Mouse (Mus musculus) heart, adult 2 months (tissue): ENCODE results near the gene Amigo3. TPM values are rescaled to one million over a fixed set of nuclear protein-coding genes. Genes with fewer than 3 reads are reported as not detected.
A peak's percentile ranks its signal among the peaks of the same experiment; 100 is the strongest.

Experiments
- DNase-seq, 2 experiments: peaks; one replicate each; pipeline ENCODE4 v3.0.0; 2021
- H3K27ac ChIP-seq: fragments of 200-600 bp; 2 replicates; pipeline ENCODE4 v1.8.1; 2022
- H3K27me3 ChIP-seq: fragments of 200-500 bp; 2 replicates; pipeline ENCODE4 v1.6.1; 2012; ENCODE audit warnings: mild to moderate bottlenecking, low read length, inconsistent platforms, mixed read lengths; ENCODE audit not compliant: control insufficient read depth, insufficient read depth
- H3K36me3 ChIP-seq: fragments of 200-500 bp; 2 replicates; pipeline ENCODE4 v1.6.1; 2012; ENCODE audit warnings: low read length, inconsistent platforms; ENCODE audit not compliant: control insufficient read depth, insufficient read depth
- H3K4me1 ChIP-seq: fragments of 200-500 bp; 2 replicates; pipeline ENCODE4 v1.6.1; 2011; ENCODE audit warnings: low read length; ENCODE audit not compliant: control insufficient read depth, insufficient read depth
- H3K4me3 ChIP-seq: fragments of 200-600 bp; 2 replicates; pipeline ENCODE4 v1.8.1; 2022
- H3K79me2 ChIP-seq: fragments of 200-500 bp; replicated peaks from 2 replicates; pipeline ENCODE4 v1.6.1; 2012; ENCODE audit warnings: mild to moderate bottlenecking, inconsistent platforms, low read length, moderate library complexity, mixed read lengths; ENCODE audit not compliant: control insufficient read depth, insufficient read depth
- H3K9ac ChIP-seq: fragments of 200-500 bp; 2 replicates; pipeline ENCODE4 v1.6.1; 2012; ENCODE audit warnings: low read depth, mild to moderate bottlenecking, control low read depth, inconsistent platforms, low read length, mixed read lengths
- CTCF ChIP-seq: fragments of 200-600 bp; IDR thresholded peaks from 2 replicates; pipeline ENCODE4 v1.8.1; 2022; ENCODE audit warnings: antibody characterized with exemption, mild to moderate bottlenecking, moderate library complexity
- EP300 ChIP-seq: fragments of 200-500 bp; IDR thresholded peaks from 2 replicates; pipeline ENCODE4 v1.6.1; 2011; ENCODE audit warnings: low read depth, low read length, control low read depth; ENCODE audit not compliant: insufficient read depth
- POLR2A ChIP-seq: fragments of 200-500 bp; IDR thresholded peaks from 2 replicates; pipeline ENCODE4 v1.6.1; 2011; ENCODE audit warnings: mild to moderate bottlenecking, low read depth, low read length, control low read depth; ENCODE audit not compliant: insufficient read depth
- WGBS: fragments of 180-500 bp; shearing (Covaris S2); methylation state at CpG from one replicate; pipeline ENCODE4 v1.1.7; 2018; 5-methylcytosine and 5-hydroxymethylcytosine counted together
- intact Hi-C: fragments of 180-260 bp; cut with DNase I; formaldehyde crosslinking; loops from one replicate; pipeline ENCODE4 v1.15.1; 2025
- microRNA-seq, 2 experiments: library from miRNA; unstranded; fragments of <30 nt; microRNA quantifications; one replicate each; pipeline ENCODE4 v1.2.0; 2021
- polyA plus RNA-seq: library from polyadenylated mRNA; depleted of rRNA; stranded (reverse); fragments of >200 nt; gene quantifications from 2 replicates; pipeline ENCODE4 v1.2.3, GENCODE M21; 2012; rRNA removed
- total RNA-seq, 2 experiments: library from RNA; stranded (reverse); gene quantifications; 2 replicates each; pipeline ENCODE4 v1.2.3; 2021

Gene Amigo3
- total and polyA plus RNA-seq, 3 experiments, result 1.5 to 3.1 (median 2.0) TPM

GRCm38 (mm10) chr9:108094998-108095411, 42.0 kb downstream of the Amigo3 start:
- DNase-seq, result peak in 1 of 2 experiments; percentile 56
- no peaks in the 10 kb centered on the region for H3K36me3 ChIP-seq
- WGBS, result under 1% methylated on average over 16 of the region's 16 CpGs
- intact Hi-C loops, result loop anchor here (1.0 kb wide), 4 partner anchors 41 to 189 kb away; no protein-coding TSS in a partner anchor
- H3K27ac ChIP-seq, result peak overlapping the region; percentile 67
- peak overlapping the region; percentile 83 for H3K4me3 ChIP-seq
- no peaks in the 10 kb centered on the region for H3K27me3 ChIP-seq
- H3K9ac ChIP-seq, result peak overlapping the region; percentile 36
- no peaks in the 10 kb centered on the region for H3K79me2 ChIP-seq
- H3K4me1 ChIP-seq, result peaks cover 3% of the 10 kb centered on the region
- TF ChIP-seq CTCF, result no peak
- TF ChIP-seq EP300, result no peak
- TF ChIP-seq POLR2A, result no peak

DNA sequence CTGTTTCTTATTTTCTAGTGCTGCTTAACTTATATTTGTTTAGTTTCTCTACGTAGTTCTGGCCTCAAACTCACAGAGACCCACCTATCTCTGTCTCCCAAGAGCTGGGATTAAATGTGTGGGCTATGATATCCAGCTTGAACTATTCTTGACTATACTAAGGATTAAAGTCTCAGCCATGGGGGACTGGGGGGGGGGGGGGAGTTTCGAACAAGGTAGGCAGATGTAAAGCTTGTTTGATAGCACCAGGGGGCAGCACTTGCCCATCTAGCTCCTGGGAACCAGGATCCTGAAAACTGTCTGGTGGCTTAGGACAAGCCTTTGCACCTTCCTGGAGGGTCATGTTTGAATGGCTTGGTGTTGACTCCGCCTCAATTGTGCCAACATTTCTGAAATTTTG, 42.6 kb downstream of the Amigo3 start:
- peak; percentile 79; the same call in 1 of the 2 replicates for TF ChIP-seq EP300
- no peak for TF ChIP-seq POLR2A
- peak; percentile 82 for TF ChIP-seq CTCF
- Histone ChIP-seq H3K36me3 (no peaks in the 10 kb centered on the region), H3K4me1 (peaks cover 3% of the 10 kb centered on the region), H3K9ac (no peak overlapping the region), H3K27me3 (no peaks in the 10 kb centered on the region), H3K27ac (no peak overlapping the region), H3K79me2 (no peaks in the 10 kb centered on the region), H3K4me3 (peak overlapping the region; percentile 83)
- 10% methylated on average over 3 of the region's 3 CpGs for WGBS
- peak; percentile 64 for DNase-seq
- intact Hi-C loops, result loop anchor here (1.0 kb wide), 4 partner anchors 41 to 189 kb away; no protein-coding TSS in a partner anchor

DNA sequence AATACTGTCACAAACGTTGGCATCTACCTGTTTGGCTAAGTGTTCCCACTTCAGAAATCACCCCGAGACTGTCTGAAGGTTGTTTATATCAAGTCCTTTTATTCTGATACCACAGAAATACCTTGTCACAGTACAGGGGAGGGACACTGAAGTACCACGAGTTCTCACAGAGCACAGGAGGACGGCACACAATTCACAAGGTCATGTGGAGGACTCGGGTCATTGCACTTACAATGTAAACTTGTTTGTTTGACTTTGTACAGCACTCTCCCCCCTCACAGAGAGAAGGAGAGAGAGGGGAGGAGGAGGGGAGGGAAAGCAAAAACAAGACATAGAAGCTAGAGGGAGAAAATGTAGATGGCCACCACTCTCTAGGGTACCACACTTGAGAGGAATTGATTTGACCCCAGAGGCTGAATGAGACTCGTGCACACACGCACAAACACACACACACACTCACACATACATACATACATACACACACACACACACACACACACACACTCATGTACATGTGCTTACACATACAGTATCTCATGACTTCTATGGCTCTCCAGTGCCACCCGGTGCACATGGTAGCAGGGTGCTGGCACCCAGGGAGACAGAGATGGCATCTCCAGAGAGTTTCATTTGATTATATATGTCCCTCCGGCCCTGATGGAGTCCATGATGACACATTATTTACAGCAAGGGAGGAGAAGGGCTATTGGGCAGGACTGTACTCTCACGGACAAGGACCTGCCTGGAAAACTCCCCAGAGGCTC, 43.2 kb downstream of the Amigo3 start:
- 66% methylated on average over 10 of the region's 10 CpGs for WGBS
- Histone ChIP-seq H3K27ac (no peak overlapping the region), H3K9ac (no peak overlapping the region), H3K27me3 (no peaks in the 10 kb centered on the region), H3K4me1 (peaks cover 3% of the 10 kb centered on the region), H3K79me2 (no peaks in the 10 kb centered on the region), H3K36me3 (no peaks in the 10 kb centered on the region), H3K4me3 (no peak overlapping the region)
- intact Hi-C loops, result loop anchor here (1.0 kb wide), 4 partner anchors 40 to 188 kb away; no protein-coding TSS in a partner anchor
- TF ChIP-seq POLR2A, result no peak
- TF ChIP-seq CTCF, result no peak
- TF ChIP-seq EP300, result no peak
- no peak for DNase-seq

DNA sequence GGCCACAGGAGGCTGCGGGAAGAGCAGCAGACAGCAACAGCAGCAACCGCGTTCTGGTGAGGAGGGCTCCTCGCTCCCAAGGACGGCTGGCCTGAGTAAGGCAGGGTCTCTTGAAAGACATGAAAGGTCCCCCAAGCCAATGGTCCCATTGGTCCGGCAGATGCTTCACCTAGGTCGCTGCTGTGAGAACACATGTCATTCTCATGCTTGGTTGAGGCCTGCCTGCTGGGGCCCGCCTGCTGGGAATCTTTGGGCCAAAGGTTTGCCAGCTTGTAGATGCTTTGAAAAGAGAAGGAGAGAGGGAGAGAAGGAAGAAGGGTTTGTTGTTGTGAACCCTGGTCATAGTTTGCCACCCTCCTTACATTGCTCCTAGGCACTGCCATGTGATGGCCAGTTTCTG, 46.7 kb downstream of the Amigo3 start:
- TF ChIP-seq POLR2A (no peak), EP300 (no peak), CTCF (no peak)
- no peak for DNase-seq
- Histone ChIP-seq H3K79me2 (no peaks in the 10 kb centered on the region), H3K4me1 (peaks cover 1% of the 10 kb centered on the region), H3K9ac (no peak overlapping the region), H3K27ac (no peak overlapping the region), H3K36me3 (no peaks in the 10 kb centered on the region), H3K4me3 (no peak overlapping the region), H3K27me3 (no peaks in the 10 kb centered on the region)
- WGBS, result 88% methylated on average over 8 of the region's 8 CpGs
- intact Hi-C loops, result no loop called here

- no peaks in the 10 kb centered on the region for H3K36me3 ChIP-seq
- H3K27ac ChIP-seq, result no peak overlapping the region
- no peaks in the 10 kb centered on the region for H3K79me2 ChIP-seq
- H3K4me1 ChIP-seq, result no peaks in the 10 kb centered on the region
- TF ChIP-seq POLR2A, result no peak
- no peak for TF ChIP-seq EP300
- no peak for TF ChIP-seq CTCF
- intact Hi-C loops, result no loop called here
- H3K4me3 ChIP-seq, result no peak overlapping the region
- no peak for DNase-seq
- no peak overlapping the region for H3K9ac ChIP-seq
- no peaks in the 10 kb centered on the region for H3K27me3 ChIP-seq
- 58% methylated on average over 31 of the region's 31 CpGs for WGBS
Measured at GRCm38 (mm10) chr9:108104766-108105548, 52.0 kb downstream of the Amigo3 start.

Small RNA genes within 50 kb of the gene (microRNA-seq; reads per million reads assigned to microRNA genes)
- gene Gm47303 (0 reads per million in 2 experiments), gene Mir7088 (0 to 0.39 reads per million in 2 experiments)

Other genes with a start within 250 kb of the Amigo3 start
- gene Rbm6, start 179.9 kb upstream of the Amigo3 start, total RNA-seq, result 10 to 100 TPM; 29.8 to 31.2 TPM
- 8.3 and 18.1 TPM in 2 replicates for gene Rbm6, start 179.9 kb upstream of the Amigo3 start, polyA plus RNA-seq
- gene Mon1a, start 165.0 kb upstream of the Amigo3 start, total RNA-seq, result 10 to 100 TPM; 11.0 to 11.2 TPM
- 15.1 and 16.0 TPM in 2 replicates for gene Mon1a, start 165.0 kb upstream of the Amigo3 start, polyA plus RNA-seq
- gene Mst1r, start 146.3 kb upstream of the Amigo3 start, total RNA-seq, result 1 to 10 TPM; 3.1 to 3.3 TPM
- 11.3 and 12.5 TPM in 2 replicates for gene Mst1r, start 146.3 kb upstream of the Amigo3 start, polyA plus RNA-seq
- not detected for gene Actl11, start 124.7 kb upstream of the Amigo3 start, total RNA-seq
- gene Actl11, start 124.7 kb upstream of the Amigo3 start, polyA plus RNA-seq, result 0.09 and 0.14 TPM in 2 replicates
- not detected for gene Camkv, start 117.5 kb upstream of the Amigo3 start, total RNA-seq
- 0.02 and 0.06 TPM in 2 replicates for gene Camkv, start 117.5 kb upstream of the Amigo3 start, polyA plus RNA-seq
- gene Traip, start 103.0 kb upstream of the Amigo3 start, total RNA-seq, result 1 to 10 TPM in 1 of 2 experiments, under 1 TPM in 1; 0.70 to 1.2 TPM
- 0.20 and 0.37 TPM in 2 replicates for gene Traip, start 103.0 kb upstream of the Amigo3 start, polyA plus RNA-seq
- 10 to 100 TPM; 13.4 to 15.7 TPM for gene Uba7, start 77.7 kb upstream of the Amigo3 start, total RNA-seq
- gene Uba7, start 77.7 kb upstream of the Amigo3 start, polyA plus RNA-seq, result 53.2 and 59.0 TPM in 2 replicates
- not detected for gene Gm20661, start 70.1 kb upstream of the Amigo3 start, total RNA-seq
- gene Gm20661, start 70.1 kb upstream of the Amigo3 start, polyA plus RNA-seq, result 0.32 and 1.2 TPM in 2 replicates
- gene Inka1, start 67.3 kb upstream of the Amigo3 start, total RNA-seq, result 1 to 10 TPM; 4.8 to 8.3 TPM
- 12.6 and 15.7 TPM in 2 replicates for gene Inka1, start 67.3 kb upstream of the Amigo3 start, polyA plus RNA-seq
- 1 to 10 TPM in 1 of 2 experiments, under 1 TPM in 1; 0.20 to 1.1 TPM for gene Cdhr4, start 60.7 kb upstream of the Amigo3 start, total RNA-seq
- 2.0 and 8.8 TPM in 2 replicates for gene Cdhr4, start 60.7 kb upstream of the Amigo3 start, polyA plus RNA-seq
- 1 to 10 TPM; 1.4 to 1.8 TPM for gene Gm20662, start 56.8 kb upstream of the Amigo3 start, total RNA-seq
- gene Gm20662, start 56.8 kb upstream of the Amigo3 start, polyA plus RNA-seq, result 2.3 and 3.0 TPM in 2 replicates
- 10 to 100 TPM; 30.9 to 39.8 TPM for gene Ip6k1, start 50.7 kb upstream of the Amigo3 start, total RNA-seq
- gene Ip6k1, start 50.7 kb upstream of the Amigo3 start, polyA plus RNA-seq, result 46.0 and 62.1 TPM in 2 replicates
- gene Gmppb, start 3.9 kb upstream of the Amigo3 start, total RNA-seq, result 10 to 100 TPM; 10.1 to 10.2 TPM
- 9.6 and 11.2 TPM in 2 replicates for gene Gmppb, start 3.9 kb upstream of the Amigo3 start, polyA plus RNA-seq
- not detected for gene Mst1, start 27.3 kb downstream of the Amigo3 start, total RNA-seq
- 0.59 TPM in 1 of 2 replicates, not detected in the other for gene Mst1, start 27.3 kb downstream of the Amigo3 start, polyA plus RNA-seq
- 10 to 100 TPM; 79.3 to 86.7 TPM for gene Rnf123, start 30.2 kb downstream of the Amigo3 start, total RNA-seq
- 114 and 126 TPM in 2 replicates for gene Rnf123, start 30.2 kb downstream of the Amigo3 start, polyA plus RNA-seq
- 10 to 100 TPM; 37.6 to 39.3 TPM for gene Apeh, start 41.4 kb downstream of the Amigo3 start, total RNA-seq
- gene Apeh, start 41.4 kb downstream of the Amigo3 start, polyA plus RNA-seq, result 58.0 and 92.7 TPM in 2 replicates
- under 1 TPM; 0.03 to 0.05 TPM for gene Bsn, start 137.2 kb downstream of the Amigo3 start, total RNA-seq
- 0.06 and 0.10 TPM in 2 replicates for gene Bsn, start 137.2 kb downstream of the Amigo3 start, polyA plus RNA-seq
- gene Dag1, start 210.8 kb downstream of the Amigo3 start, total RNA-seq, result 100 to 1,000 TPM; 305 to 347 TPM
- gene Dag1, start 210.8 kb downstream of the Amigo3 start, polyA plus RNA-seq, result 124 and 157 TPM in 2 replicates
- 10 to 100 TPM; 21.0 to 21.5 TPM for gene Nicn1, start 237.3 kb downstream of the Amigo3 start, total RNA-seq
- gene Nicn1, start 237.3 kb downstream of the Amigo3 start, polyA plus RNA-seq, result 24.1 and 37.1 TPM in 2 replicates
- gene Amt, start 243.7 kb downstream of the Amigo3 start, total RNA-seq, result 1 to 10 TPM; 4.0 to 4.6 TPM
- 4.8 and 9.2 TPM in 2 replicates for gene Amt, start 243.7 kb downstream of the Amigo3 start, polyA plus RNA-seq